Mouse (Mus musculus) layer of hippocampus, adult 6 months (tissue): ENCODE results near the gene Krt19. TPM values are rescaled to one million over a fixed set of nuclear protein-coding genes. Genes with fewer than 3 reads are reported as not detected.

Experiments
- long read RNA-seq, 2 experiments: library from polyadenylated mRNA; unstranded; transcript quantifications; one replicate each; pipeline ENCODE4 v2.0.0; 2019 to 2020
- polyA plus RNA-seq: library from polyadenylated mRNA; unstranded; fragments of <200 nt; fragmentation: Nextera tagmentation; gene quantifications from 2 replicates; pipeline ENCODE4 v1.2.3, GENCODE M21; 2021

Krt19 gene
- polyA plus RNA-seq: 0.36 TPM in 1 of 2 replicates, not detected in the other
- long read RNA-seq, experiment 1: 0 reads
- long read RNA-seq, experiment 2: 0 reads

GRCm38 (mm10) chr11:100148615-100149330 lies at the start of gene Krt19:
TSS of gene Krt19 (minus strand) at chr11:100148665.

GRCm38 (mm10) chr11:100192992-100193391 lies 44.5 kb upstream of the Krt19 start, which contains the start of gene Krt9:
TSS of gene Krt9 (minus strand) at chr11:100193246.

GRCm38 (mm10) chr11:100135731-100136130 lies 12.7 kb downstream of the Krt19 start, which contains the start of gene Krt15:
TSS of gene Krt15 (minus strand) at chr11:100135928.

GRCm38 (mm10) chr11:100121466-100121865 lies 27.0 kb downstream of the Krt19 start, which contains the start of gene Krt13:
TSS of gene Krt13 (minus strand) at chr11:100121566.

GRCm38 (mm10) chr11:100105576-100106122 lies 42.8 kb downstream of the Krt19 start, which contains the start of gene Krt36:
TSS of gene Krt36 (minus strand) at chr11:100105626.

GRCm38 (mm10) chr11:100096141-100096540 lies 52.3 kb downstream of the Krt19 start, which contains the start of gene Krt35:
TSS of gene Krt35 (minus strand) at chr11:100096241.

Other genes with a start within 250 kb of the Krt19 start
- gene Krtap31-1, start 240.7 kb downstream of the Krt19 start, polyA plus RNA-seq: not detected in 2 replicates
- not detected in 2 replicates for gene Gm11565, start 233.9 kb downstream of the Krt19 start, polyA plus RNA-seq
- not detected in 2 replicates for gene Krtap31-2, start 212.4 kb downstream of the Krt19 start, polyA plus RNA-seq
- not detected in 2 replicates for gene Krtap9-5, start 200.2 kb downstream of the Krt19 start, polyA plus RNA-seq
- gene Krtap29-1, start 169.6 kb downstream of the Krt19 start, polyA plus RNA-seq: not detected in 2 replicates
- not detected in 2 replicates for gene Krtap16-1, start 162.1 kb downstream of the Krt19 start, polyA plus RNA-seq
- gene Krtap17-1, start 154.7 kb downstream of the Krt19 start, polyA plus RNA-seq: not detected in 2 replicates
- gene Krt33a, start 132.5 kb downstream of the Krt19 start, polyA plus RNA-seq: not detected in 2 replicates
- not detected in 2 replicates for gene Krt33b, start 118.8 kb downstream of the Krt19 start, polyA plus RNA-seq
- not detected in 2 replicates for gene Krt34, start 107.1 kb downstream of the Krt19 start, polyA plus RNA-seq
- gene Krt31, start 98.1 kb downstream of the Krt19 start, polyA plus RNA-seq: not detected in 2 replicates
- gene Krt32, start 60.4 kb downstream of the Krt19 start, polyA plus RNA-seq: not detected in 2 replicates
- gene Krt35, start 52.4 kb downstream of the Krt19 start, polyA plus RNA-seq: not detected in 2 replicates
- gene Krt36, start 43.0 kb downstream of the Krt19 start, polyA plus RNA-seq: not detected in 2 replicates
- gene Krt13, start 27.1 kb downstream of the Krt19 start, polyA plus RNA-seq: not detected in 2 replicates
- gene Krt15, start 12.7 kb downstream of the Krt19 start, polyA plus RNA-seq: 3.1 and 4.5 TPM in 2 replicates
- 0.33 and 0.45 TPM in 2 replicates for gene Krt9, start 44.6 kb upstream of the Krt19 start, polyA plus RNA-seq
- 0.13 TPM in 1 of 2 replicates, not detected in the other for gene Krt14, start 58.9 kb upstream of the Krt19 start, polyA plus RNA-seq
- not detected in 2 replicates for gene Krt16, start 100.2 kb upstream of the Krt19 start, polyA plus RNA-seq
- 0.15 and 0.26 TPM in 2 replicates for gene Krt17, start 112.4 kb upstream of the Krt19 start, polyA plus RNA-seq
- gene Krt42, start 121.2 kb upstream of the Krt19 start, polyA plus RNA-seq: 0.13 TPM in 1 of 2 replicates, not detected in the other
- gene Eif1, start 171.2 kb upstream of the Krt19 start, polyA plus RNA-seq: 517 and 668 TPM in 2 replicates
- 0.40 TPM in 1 of 2 replicates, not detected in the other for gene Gast, start 185.7 kb upstream of the Krt19 start, polyA plus RNA-seq
- 27.8 and 29.6 TPM in 2 replicates for gene Hap1, start 207.5 kb upstream of the Krt19 start, polyA plus RNA-seq
- gene Jup, start 249.1 kb upstream of the Krt19 start, polyA plus RNA-seq: 35.2 and 59.0 TPM in 2 replicates